Mouse (Mus musculus) cerebellum, adult 11-12 months (tissue): ENCODE results near the gene Sertad3.

Experiments used
- DNase-seq: peaks from one replicate; pipeline ENCODE4 v3.0.0; 2022

Gene Sertad3

DNA sequence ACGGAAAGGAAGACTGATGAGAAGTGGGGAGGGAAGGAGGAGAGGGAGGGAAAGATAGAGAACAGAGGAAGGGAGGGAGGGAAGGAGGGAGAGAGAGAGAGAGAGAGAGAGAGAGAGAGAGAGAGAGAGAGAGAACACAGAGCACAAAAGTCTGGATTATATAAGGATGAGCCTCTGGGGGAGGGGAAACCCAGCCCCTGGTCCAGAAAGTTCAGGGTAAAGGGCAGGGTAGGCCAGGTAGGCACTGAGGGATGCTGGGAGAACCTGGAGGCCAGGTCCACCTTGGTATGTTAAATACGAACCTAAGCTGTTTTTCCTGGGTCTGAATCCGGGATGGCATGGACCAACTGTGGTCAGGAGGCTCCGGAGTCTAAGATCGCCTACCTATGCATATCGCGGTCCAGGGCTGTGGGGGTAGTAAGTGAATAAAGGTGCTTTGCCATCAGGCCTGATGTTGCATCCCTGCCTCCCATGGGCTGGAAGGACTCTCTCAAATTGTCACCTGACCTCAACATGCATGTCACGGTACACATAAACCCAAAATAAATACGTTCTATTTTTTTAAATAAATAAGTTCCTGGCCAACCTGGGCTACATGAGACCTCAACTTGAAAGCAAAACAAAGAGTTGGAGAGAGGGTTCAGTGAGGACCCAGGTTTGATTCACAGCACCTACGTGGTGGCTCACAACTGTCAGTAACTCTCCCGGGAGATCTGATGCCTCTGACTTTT lies 2.0 kb upstream of the Sertad3 start:
- no peak for DNase-seq

DNA sequence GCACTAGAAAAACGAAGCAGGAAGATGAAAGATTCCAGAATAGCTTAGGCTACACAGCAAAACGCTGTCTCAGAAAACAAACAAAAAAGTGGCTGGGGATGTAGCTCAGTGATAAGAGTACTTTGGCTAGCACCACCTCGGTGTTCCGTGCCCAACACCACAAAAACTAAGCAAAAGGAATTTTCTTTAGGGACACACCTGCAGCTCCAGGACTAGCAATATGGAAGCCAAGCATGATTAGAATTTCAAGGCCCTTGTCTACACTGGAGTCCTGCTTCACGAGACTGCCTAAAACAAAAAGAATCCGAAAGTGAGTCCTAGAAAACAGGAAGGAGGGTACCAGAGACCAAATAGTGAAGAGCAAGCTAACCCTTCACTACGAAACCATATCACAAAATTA lies 972 bp upstream of the Sertad3 start:
- DNase-seq: no peak

DNA sequence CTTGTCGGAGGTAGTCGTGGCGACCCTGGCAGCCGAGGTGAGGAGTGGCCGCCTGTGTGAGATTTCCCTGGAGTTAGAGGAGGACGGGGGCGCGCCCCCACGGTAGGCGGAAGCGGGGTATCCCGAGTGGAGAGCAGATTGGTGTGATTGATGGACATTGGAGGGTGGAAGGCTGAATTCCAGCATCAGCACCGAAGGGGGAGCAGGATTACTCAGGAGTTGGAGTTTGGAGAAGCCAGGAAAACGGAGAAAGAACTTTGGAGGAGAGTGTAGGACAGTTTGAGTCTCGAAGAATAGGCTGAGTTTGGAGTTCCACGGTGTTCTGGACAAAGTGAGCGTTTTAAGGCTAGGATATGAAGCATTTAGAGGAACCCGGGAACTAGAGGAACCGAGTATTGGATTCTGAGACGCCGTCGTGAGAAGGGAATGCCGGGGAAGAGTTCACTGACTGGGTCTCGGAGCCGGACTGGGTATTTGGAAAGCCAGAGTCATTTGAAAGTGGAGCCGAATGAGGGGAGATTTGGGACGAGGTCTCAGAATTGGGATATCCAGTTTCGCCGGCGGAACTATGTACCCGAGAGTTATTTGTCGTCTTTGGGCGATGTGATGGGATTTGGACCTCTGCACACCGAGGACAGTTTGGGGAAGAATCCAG lies 394 bp downstream of the Sertad3 start:
- no peak for DNase-seq

DNA sequence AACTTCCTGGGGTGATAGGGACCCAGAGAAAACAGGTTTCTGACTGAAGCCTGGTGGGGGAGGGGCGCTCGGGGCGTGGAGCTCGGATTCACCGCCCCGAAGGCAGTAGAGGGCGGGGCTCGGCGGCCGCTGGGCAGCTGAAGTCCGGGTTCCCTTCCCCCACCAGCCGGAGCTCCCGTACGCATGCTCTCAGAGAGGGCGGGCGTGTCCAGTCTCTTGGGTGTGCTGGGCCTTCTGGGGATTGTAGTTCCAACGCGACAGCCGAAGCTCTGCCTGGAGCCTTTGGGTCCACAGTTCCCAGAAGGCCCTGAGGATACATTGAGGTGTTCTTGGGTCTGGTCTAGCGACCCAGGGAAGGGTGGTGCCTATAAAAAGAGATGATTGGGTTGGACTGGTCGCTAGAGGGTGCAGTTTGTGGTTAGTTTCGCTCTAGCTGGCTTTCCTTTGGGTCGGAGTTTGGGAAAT lies 954 bp downstream of the Sertad3 start:
- peak; percentile 99 for DNase-seq

DNA sequence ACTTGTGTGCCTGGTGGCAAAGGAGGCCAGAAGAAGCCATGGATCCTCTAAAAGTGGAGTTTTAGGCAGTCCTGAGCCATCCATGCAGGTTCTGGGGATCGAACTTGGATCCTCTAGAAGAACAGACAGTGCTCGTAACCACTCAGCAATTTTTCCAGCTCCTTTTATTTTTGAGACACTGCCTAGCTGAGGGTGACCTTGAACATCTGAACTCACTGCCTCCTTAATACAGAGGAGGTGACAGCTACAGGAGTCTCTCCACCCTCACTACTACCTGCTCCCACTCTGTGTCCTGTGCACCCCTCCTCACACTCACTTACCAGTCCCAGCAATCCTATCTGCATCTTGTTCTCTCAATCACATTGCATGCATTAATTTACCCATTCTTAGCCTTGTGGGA lies 2.0 kb downstream of the Sertad3 start:
- no peak for DNase-seq

DNA sequence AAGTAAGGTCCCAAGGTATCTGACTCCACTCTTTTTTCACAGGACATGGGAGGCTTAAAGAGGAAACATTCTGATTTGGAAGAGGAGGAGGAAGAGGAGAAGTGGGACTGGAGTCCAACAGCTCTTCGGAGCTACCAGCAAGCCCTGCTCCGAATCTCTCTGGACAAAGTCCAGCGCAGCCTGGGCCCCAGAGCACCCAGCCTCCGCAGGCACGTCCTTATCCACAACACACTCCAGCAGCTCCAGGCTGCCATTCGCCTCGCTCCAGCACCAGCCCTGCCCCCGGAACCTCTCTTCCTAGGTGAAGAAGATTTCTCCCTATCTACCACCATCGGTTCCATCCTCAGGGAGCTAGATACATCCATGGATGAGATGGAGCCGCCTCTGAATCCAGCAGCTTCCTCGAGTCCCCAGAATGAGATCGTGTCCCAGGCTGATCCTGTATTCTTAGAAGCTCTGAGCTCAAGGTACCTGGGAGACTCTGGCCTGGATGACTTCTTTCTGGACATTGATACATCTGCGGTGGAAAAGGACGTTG lies 2.6 kb downstream of the Sertad3 start:
- peak; percentile 63 for DNase-seq

DNA sequence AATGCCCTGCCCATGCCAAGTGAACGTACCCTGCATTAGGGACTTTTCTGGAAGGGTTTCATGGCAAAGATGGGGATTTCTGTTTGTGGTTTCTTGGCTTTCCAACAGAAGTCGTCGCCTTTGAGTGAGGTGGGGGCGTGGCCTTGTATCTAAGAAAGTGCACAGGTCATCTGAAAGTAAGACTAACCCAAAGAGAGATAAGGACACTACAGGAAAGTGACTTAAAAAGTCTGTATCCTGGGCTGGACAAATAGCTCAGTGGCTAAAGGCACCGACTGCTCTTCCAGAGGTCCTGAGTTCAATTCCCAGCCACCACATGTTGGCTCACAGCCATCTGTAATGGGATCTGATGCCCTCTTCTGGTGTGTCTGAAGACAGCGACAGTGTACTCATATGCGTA lies 5.0 kb downstream of the Sertad3 start:
- DNase-seq: no peak

DNA sequence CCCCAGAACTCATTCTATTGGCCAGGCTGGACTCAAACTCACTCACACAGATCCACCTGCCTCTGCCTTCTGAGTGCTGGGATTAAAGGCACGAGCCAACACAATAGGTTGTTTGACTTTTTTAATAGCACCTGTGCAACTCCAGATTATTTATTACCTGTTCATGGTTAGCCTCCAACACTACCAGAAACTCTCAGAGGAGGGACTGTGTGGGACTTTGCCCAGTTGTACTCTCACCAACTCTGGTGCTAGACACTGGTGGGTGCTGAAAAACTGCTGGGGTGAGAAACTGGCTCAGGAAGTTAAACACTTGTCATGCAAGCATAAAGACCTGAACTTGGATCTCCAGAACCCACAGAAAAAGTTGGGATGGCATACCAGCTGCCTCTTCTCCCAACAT lies 6.2 kb downstream of the Sertad3 start:
- no peak for DNase-seq

DNA sequence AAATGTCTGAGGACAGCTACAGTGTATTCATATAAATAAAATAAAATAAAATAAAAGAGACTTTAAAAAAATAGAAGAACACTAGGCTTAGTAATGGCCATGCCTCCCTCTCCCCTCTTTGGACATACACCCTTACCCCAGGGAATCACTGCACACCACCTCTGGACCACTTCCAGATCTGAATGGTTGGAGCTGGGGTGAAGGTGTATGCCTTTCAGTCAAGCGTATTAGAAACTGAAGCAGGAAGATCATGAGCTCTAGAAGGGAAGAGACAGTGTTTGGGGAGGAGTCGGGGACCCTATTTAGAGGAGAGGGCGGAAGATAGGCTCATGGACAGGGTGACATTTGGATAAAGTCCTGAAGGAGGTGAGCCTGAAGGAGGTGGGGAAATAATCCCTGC lies 6.9 kb downstream of the Sertad3 start:
- peak; percentile 36 for DNase-seq

DNA sequence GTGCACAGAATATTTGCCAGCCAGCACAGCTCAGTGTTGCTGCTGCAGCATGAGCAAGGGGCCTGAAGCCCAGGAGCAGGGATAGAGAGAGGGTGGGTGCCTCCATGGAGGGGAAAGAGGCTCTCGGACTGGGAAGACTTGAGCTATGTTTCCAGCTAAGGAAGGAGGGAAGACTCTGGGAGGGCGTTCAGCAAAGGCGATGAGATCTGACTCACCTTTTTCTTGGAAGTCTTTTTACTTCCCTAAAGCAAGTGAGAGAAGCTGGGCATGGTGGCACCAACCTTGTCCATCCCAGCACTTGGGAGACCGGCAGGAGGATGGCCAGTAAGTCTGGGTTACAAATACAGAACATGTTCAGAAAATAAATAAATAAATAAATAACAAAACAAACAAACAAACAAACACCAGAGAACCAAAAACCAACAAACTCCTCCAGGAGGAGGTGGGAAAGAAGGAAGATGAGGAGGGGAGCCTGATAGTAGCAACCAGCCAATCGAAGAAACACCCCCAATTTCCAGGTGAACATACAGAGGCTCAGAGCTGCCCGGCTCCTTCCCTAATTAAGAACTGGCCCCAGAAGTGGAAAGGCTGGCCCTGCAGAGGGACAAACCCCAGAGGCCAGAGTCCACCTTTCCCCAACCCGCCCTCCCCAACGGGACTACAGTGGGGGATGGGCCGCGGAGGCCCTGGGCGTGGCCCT lies 7.5 kb downstream of the Sertad3 start:
- DNase-seq: no peak

DNA sequence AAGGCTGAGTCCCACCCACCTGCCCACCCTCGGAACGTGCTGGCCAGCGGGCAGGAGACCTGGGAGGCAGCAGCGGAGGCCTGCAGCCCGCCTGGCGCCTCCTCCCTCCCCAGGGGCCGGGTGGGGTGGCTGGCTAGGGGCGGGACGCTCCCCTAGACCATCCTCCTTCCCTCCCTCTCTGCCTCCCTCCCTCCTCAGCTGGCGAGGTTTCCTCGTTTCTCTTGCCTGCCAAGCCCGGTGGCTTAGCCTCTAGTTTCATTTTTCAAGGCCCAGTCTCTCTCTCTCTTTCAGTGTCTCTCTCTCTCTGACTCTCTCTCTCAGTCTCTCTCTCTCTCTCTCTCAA lies 8.0 kb downstream of the Sertad3 start:
- peak; percentile 88 for DNase-seq

DNA sequence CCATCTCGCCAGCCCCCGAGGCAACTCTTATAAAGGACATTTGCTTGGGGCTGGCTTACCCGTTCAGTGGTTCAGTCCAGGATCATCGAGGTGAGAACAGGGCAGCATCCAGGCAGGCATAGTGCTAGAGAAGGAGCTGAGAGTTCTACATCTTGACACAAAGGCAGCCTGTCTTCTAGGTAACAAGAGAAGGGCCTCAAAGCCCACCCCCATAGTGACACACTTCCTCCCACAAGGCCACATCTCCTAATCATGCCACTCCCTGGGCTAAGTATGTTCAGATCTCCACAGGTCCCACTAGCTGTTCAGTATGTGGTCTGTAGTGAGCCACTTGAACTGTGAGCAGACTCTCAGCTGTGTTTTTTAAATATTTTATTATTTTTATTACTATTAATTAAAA lies 10.3 kb downstream of the Sertad3 start:
- DNase-seq: no peak

DNA sequence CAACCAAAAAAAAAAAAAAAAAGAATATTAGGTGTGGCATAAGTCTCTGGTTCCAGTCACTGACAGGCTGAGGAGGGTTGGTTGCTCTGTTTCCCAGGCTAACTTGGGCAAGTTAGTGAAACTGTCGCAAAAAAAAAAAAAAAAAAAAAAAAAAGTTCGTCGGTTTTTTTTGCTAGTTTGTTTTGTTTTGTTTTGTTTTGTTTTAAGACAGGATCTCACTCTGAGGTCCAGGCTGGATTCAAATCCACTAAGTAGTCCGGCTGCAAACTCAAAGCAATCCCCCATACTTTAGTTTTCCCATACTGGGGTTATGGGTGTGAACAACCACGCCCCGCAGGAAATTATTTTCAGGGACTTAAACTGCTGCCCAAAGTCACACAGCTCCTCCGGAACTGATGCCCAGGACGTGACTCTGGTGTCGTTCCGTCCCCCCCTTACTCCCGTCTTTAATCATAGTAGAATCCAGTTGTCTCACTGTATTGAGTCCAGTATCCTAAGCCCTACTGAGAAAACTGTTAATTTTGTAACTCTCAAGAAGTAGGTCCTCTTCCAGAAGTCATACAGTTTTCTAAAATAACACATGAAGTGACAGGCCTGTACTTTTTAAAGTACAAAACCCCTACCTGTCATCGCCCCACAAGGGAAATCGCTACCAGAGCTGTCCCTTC lies 12.7 kb downstream of the Sertad3 start:
- DNase-seq: peak; percentile 64

DNA sequence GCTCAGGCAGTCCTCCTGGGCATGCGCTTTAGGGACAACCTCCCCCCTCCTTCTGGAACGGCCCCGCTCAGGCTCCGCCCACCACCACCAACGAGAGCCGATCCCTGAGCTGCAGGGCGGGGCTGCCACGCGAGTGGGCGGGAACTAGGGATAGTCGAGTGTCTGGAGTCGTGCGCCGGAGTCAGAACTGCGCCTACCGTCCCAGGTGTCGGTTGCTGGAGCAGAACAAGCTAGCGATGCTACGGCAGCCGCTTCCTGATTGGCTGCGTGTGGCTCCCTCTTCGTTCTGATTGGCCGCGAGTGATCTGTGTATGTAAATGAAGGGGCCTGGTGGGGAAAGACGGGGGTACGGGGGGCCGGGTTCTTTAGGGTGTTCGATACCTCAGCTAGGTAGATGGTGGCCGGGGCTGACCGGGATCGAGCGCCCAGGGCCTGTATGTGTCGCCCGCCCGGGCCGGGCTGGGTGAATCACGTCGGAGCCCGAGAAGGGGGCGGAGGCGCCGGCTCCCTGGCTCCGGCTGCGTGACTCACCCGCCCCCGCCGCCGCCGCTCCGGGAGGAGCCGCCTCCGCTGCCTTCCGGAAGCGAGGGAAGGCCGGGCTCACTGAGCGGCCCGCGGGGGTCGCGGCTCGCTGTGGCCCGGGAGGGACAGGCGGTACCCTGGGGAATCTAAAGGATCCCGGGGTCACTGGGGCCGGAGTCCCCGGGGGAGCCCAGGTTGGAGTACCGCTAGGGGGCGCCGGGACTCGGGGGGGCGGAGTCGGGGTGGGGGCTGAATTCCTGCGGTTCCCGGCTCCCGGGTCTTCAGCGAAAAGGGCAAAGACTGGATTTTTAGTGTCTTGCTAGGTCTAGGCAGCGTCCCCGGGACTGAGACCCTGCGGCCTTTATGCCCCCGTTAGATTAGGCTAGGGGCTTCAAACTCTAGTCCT lies 13.5 kb downstream of the Sertad3 start, which contains the start of gene Sertad1:
Gene Sertad1 (plus strand): TSS at position 141 of the 928 bp plus-strand sequence.
- DNase-seq: peak; percentile 100

DNA sequence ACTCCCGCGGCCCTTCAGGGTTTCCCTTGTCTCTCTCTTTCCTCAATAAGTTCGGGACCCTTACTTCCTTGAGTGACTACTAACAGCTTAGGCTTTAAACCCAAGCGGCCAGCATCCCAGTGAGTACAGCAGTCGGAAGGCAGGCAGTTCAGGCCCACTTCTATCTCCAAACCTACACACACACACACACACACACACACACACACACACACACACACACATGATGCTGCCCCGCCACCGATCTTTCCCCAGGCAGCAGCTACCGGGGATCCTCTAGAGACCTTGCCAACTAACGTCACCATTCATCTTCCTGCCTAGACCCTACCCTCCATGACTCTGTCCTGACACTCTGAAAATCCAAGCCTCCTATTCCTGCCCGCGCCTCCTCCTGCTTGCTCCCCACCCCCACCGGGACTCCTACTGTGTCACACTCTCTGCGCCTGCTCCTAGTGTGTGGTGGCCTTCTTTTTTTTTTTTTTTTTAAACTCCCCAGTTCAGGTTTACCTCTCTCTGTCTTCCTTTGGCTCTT lies 14.2 kb downstream of the Sertad3 start:
- DNase-seq: peak; percentile 78

DNA sequence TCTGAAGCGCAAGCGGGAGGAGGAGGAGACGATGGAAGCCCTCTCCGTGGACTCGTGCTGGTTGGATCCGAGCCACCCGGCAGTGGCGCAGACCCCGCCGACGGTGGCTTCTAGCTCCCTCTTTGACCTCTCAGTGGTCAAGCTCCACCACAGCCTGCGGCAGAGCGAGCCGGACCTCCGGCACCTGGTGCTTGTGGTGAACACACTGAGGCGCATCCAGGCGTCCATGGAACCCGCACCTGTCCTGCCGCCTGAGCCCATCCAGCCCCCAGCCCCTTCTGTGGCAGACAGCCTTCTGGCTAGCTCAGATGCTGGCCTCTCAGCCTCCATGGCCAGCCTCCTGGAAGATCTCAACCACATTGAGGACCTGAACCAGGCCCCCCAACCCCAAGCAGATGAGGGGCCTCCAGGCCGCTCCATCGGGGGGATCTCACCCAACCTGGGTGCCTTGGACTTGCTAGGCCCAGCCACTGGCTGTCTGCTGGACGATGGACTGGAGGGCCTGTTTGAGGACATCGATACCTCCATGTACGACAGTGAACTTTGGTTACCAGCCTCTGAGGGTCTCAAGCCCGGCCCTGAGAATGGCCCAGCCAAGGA lies 15.8 kb downstream of the Sertad3 start:
- peak; percentile 72 for DNase-seq

DNA sequence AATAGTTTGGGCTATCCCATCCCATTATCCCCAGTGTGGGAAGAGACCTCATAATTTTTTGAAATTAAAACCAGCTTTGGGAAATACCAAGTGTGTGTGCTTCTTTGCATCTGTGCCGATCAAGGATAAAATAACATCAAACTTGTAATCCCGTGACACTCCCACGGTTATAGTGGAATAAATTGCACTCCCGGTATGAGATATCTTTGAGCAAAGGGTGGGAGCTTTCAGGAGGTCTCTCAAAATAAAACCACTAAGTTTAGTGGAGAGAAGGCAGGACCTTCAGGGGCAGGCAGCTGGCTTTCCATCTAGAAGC lies 16.6 kb downstream of the Sertad3 start:
- DNase-seq: no peak

DNA sequence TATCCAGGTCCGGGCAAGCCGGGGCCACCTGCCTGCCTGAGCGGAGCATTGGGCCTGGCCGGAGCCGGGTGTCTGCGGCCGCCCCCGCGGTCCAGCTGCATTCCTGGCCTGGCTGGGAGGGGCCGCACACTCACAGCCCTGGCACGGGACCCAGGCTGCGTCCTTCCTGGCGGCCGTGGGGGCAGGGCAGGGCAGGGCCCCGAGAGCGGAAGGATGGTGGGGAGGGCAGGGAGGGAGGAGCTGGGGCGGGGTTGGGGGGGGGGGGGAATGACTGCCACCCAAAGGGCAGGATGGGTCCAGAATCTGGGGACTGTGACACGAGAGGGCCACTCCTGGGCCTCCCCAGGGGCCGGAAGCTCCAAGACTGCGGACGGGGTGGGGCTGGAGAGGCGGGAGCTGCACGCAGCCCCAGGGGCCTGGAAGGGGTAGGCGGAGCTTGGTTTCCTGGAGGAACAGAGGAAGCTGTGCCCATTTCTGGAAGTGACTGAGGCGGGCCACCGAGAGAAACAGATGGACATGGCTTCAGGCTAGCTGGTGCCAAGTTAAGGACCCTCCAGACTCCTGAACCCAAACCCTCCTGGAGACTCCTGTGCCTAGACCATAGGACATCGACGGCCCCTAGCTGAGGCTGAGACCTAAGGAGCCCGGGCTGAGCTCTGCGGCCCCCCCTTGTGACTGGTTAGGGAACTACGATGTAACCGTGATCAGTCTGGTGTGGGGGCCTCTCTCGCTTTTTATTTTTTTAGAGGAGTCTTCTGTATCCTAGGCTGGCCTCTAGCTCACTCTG lies 17.2 kb downstream of the Sertad3 start:
- peak; percentile 93 for DNase-seq

DNA sequence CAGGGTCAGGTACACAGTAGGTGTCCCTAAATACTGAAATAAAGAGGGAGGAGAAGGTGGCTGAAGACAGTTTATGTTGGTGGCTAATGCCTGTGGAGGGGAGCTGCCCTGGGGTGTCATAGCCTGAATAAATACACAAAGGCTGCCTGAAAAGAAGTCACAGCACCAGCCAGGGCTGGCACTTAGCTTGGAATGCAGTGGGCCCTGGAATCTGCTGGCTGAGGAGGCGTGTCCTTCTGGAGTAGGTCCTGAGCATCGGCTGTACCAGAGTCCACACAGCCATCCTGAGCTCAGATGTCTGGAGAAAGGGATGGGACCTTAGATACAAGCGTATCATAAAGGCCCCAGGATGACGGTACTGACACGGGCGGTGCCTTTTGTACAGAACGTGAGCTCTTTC lies 18.3 kb downstream of the Sertad3 start:
- DNase-seq: peak; percentile 51

DNA sequence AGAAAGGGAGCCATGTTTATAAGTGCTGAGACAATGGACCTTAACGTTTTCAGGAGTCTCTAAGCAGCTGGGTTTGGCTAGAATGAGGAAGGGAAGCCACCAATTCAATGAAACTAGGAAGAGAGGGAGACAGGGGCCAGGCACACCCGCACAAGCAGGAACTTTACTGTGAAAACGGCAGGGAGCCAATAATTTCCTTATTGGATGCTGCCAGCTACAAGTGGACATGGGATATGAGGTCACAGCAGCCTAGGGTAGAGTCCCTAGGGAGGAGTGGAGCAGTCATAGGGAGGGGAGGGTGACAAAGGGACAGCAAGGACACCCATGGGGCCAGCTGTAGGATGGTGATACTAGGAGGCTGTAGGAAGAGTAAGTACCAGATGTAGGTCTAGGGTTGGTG lies 19.5 kb downstream of the Sertad3 start:
- DNase-seq: no peak

DNA sequence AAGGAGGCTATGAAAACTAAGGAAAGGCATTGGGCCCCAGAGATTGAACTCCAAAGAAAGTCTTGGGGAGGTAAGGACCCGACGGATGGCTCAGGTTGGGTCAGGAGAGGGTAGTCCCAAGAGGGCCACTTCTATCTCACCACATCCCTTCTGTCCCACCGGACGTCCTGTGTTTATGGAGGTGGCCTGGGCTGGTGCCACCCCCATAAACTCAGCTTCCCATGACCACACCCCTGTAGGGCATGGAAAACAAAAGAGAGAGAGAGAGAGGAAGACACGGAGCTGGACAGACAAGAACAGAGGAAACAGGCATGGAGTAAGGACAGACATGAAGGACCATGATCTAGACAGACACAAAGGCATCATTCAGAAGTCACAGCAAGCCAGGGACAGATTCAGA lies 19.9 kb downstream of the Sertad3 start:
- DNase-seq: no peak
